Mouse (Mus musculus) gastrocnemius, adult 2 months (tissue): ENCODE data around the gene Ifit3b. TPM values are rescaled to one million over a fixed set of nuclear protein-coding genes. Genes with fewer than 3 reads are reported as not detected.
"Not testable (repeated sequence)": the region's sequence is repeated elsewhere in the genome, so short reads cannot be mapped to it uniquely, and the experiment has no call there.

Source experiments
- DNase-seq: peaks from one replicate; pipeline ENCODE4 v3.0.0; 2022
- H3K27ac ChIP-seq: fragments of 200-600 bp; 2 replicates; pipeline ENCODE4 v1.8.1; 2022; ENCODE audit warnings: mild to moderate bottlenecking
- H3K4me3 ChIP-seq: fragments of 200-600 bp; 2 replicates; pipeline ENCODE4 v1.8.1; 2022; ENCODE audit warnings: mild to moderate bottlenecking, moderate library complexity
- CTCF ChIP-seq: fragments of 200-600 bp; IDR thresholded peaks from 2 replicates; pipeline ENCODE4 v1.8.1; 2022; ENCODE audit warnings: antibody characterized with exemption, mild to moderate bottlenecking, moderate library complexity
- intact Hi-C: fragments of 180-260 bp; cut with DNase I; formaldehyde crosslinking; loops from one replicate; pipeline ENCODE4 v1.15.1; 2025
- long read RNA-seq, 2 experiments: library from polyadenylated mRNA; stranded (forward); transcript quantifications; one replicate each; pipeline ENCODE4 v2.0.0; 2021
- total RNA-seq, 2 experiments: library from RNA; stranded (reverse); gene quantifications; 2 replicates each; pipeline ENCODE4 v1.2.3; 2021

The Ifit3b gene
- under 1 TPM; 0.56 to 0.95 TPM for total RNA-seq
- long read RNA-seq, experiment 1: 0 reads
- long read RNA-seq, experiment 2: 0 reads

- H3K4me3 ChIP-seq: peak within 1 kb of the TSS; percentile 62
- DNase-seq: not testable (repeated sequence)
- intact Hi-C loops: loop anchor here (2.0 kb wide), 1 partner anchor 21 kb away; no protein-coding TSS in a partner anchor
- peak within 1 kb of the TSS; percentile 79 for H3K27ac ChIP-seq
These were observed at the start of gene Ifit3b for GRCm38 (mm10) chr19:34607237-34608051. Gene Ifit3b, plus strand, starts transcription at chr19:34607970.

- H3K27ac ChIP-seq: no peak overlapping the region
- TF ChIP-seq CTCF: no peak
- no peak overlapping the region for H3K4me3 ChIP-seq
- intact Hi-C loops: no loop called here
- no peak for DNase-seq
These were observed 45.2 kb upstream of the Ifit3b start for GRCm38 (mm10) chr19:34562556-34562955.

GRCm38 (mm10) chr19:34566178-34566784 is 41.5 kb upstream of the Ifit3b start:
- intact Hi-C loops: no loop called here
- no peak for TF ChIP-seq CTCF
- no peak for DNase-seq
- H3K27ac ChIP-seq: no peak overlapping the region
- no peak overlapping the region for H3K4me3 ChIP-seq

GRCm38 (mm10) chr19:34568988-34569895 is 38.5 kb upstream of the Ifit3b start:
- no peak for TF ChIP-seq CTCF
- DNase-seq: no peak
- no peak overlapping the region for H3K4me3 ChIP-seq
- intact Hi-C loops: no loop called here
- peak overlapping the region; percentile 28; the same call in 1 of the 2 replicates for H3K27ac ChIP-seq

- TF ChIP-seq CTCF: no peak
- no peak for DNase-seq
- Histone ChIP-seq H3K27ac (peak overlapping the region; percentile 35), H3K4me3 (peak overlapping the region; percentile 28)
- intact Hi-C loops: no loop called here
These were observed 37.8 kb upstream of the Ifit3b start for GRCm38 (mm10) chr19:34569896-34570476.

GRCm38 (mm10) chr19:34571080-34571479 is 36.7 kb upstream of the Ifit3b start:
- no peak for TF ChIP-seq CTCF
- Histone ChIP-seq H3K27ac (no peak overlapping the region), H3K4me3 (no peak overlapping the region)
- intact Hi-C loops: no loop called here
- no peak for DNase-seq

GRCm38 (mm10) chr19:34573650-34574049 is 34.1 kb upstream of the Ifit3b start:
- DNase-seq: no peak
- H3K4me3 ChIP-seq: no peak overlapping the region
- TF ChIP-seq CTCF: no peak
- H3K27ac ChIP-seq: no peak overlapping the region
- intact Hi-C loops: no loop called here

GRCm38 (mm10) chr19:34577121-34577520 is 30.6 kb upstream of the Ifit3b start:
- no peak for DNase-seq
- intact Hi-C loops: no loop called here
- Histone ChIP-seq H3K4me3 (no peak overlapping the region), H3K27ac (no peak overlapping the region)
- no peak for TF ChIP-seq CTCF

GRCm38 (mm10) chr19:34582696-34583095 is 25.1 kb upstream of the Ifit3b start:
- H3K27ac ChIP-seq: peak overlapping the region; percentile 69
- DNase-seq, intact Hi-C loops: not testable (repeated sequence)
- peak overlapping the region; percentile 46 for H3K4me3 ChIP-seq

- intact Hi-C loops, DNase-seq: not testable (repeated sequence)
- peak within 1 kb of the TSS; percentile 69 for H3K27ac ChIP-seq
- H3K4me3 ChIP-seq: peak within 1 kb of the TSS; percentile 46
These were observed 24.5 kb upstream of the Ifit3b start, which contains the start of gene Ifit3 for GRCm38 (mm10) chr19:34583126-34583766. Gene Ifit3, plus strand, starts transcription at chr19:34583531.

- H3K27ac ChIP-seq, H3K4me3 ChIP-seq, DNase-seq: not testable (repeated sequence)
- peak; percentile 19; the same call in 1 of the 2 replicates for TF ChIP-seq CTCF
- intact Hi-C loops: loop anchor here (2.0 to 5.0 kb wide), 2 partner anchors 23 to 34 kb away; partner anchors contain the start of gene Ifit2
These were observed 21.9 kb upstream of the Ifit3b start for GRCm38 (mm10) chr19:34585740-34586458.

GRCm38 (mm10) chr19:34587898-34588692 is 19.7 kb upstream of the Ifit3b start:
- not testable (repeated sequence) for DNase-seq, H3K4me3 ChIP-seq
- H3K27ac ChIP-seq: peak overlapping the region; percentile 8; the same call in 1 of the 2 replicates
- intact Hi-C loops: loop anchor here (2.0 to 5.0 kb wide), 2 partner anchors 21 to 36 kb away; partner anchors contain the start of gene Ifit2
